Mouse (Mus musculus): Measurements from ENCODE around the gene Chrne.

DNA sequence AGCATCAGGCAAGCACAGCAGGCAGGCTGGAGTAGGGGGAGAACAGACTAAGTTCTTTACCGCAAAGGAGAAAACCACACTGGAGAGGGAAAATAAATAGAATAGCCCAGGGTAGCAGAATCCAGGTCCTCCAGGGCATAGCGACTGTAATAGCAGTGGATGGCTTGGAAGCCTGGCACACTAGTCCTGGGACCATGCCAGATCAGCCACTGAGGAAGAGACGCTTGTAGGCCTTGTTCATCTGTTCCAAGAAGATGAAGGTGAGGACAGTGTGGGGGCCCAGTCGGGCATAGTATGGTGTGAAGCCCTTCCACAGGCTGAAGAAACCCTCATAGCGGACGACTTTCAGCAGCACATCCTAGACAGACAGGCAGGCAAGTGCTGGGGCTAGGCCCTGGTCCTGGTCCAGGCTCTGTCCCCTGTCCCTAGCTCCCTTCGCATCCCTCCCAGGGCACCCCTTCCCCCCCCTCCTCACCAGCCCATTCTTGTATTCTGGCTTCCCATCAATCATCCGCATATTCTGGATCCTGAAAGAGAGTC is 25.6 kb upstream of the Chrne start:
- TF ChIP-seq TAL1 (IDR thresholded peaks at IDR 0.05; ENCODE audit: low read length), result no peak
- no peak for TF ChIP-seq GATA1 (IDR thresholded peaks at IDR 0.05; ENCODE audit: low read length)

All from erythroblast, embryonic 14.5 days (primary cell).